Mouse (Mus musculus): ENCODE measurements around the gene Lzts2.

Gene Lzts2

GRCm38 (mm10) chr19:45014335-45014971 is at the start of gene Lzts2:
Gene Lzts2 (plus strand): TSS chr19:45014414.
- no peak for DNase-seq

DNA sequence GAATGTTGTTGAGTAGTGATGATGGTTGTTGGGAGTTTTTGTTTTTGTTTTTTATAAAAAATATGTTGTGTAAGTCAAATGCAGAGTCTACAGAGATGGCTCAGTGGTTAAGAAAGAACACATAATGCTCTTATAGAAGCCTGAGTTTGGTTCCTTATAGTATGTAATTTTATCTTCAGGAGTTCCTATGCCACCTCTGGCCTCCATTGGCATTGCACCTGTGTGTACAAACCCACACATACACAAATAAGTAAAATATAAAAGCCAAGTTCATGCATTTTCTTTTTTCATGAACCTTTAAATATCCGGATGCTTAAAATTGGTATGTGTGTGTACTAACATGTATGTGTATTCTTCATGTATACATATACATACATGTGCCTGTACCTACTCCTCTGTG is 48.2 kb upstream of the Lzts2 start:
- no peak for DNase-seq

- DNase-seq = no peak
Measured at GRCm38 (mm10) chr19:44968329-44968728, 45.9 kb upstream of the Lzts2 start.

- no peak for DNase-seq
Measured at GRCm38 (mm10) chr19:44976636-44977035, 37.6 kb upstream of the Lzts2 start.

- no peak for DNase-seq
Measured at GRCm38 (mm10) chr19:44977148-44977547, 37.1 kb upstream of the Lzts2 start.

- no peak for DNase-seq
Measured at GRCm38 (mm10) chr19:44980787-44981186, 33.4 kb upstream of the Lzts2 start.

GRCm38 (mm10) chr19:44982477-44983115 is 31.6 kb upstream of the Lzts2 start:
- no peak for DNase-seq

GRCm38 (mm10) chr19:44983366-44983765 is 30.8 kb upstream of the Lzts2 start:
- DNase-seq = no peak

GRCm38 (mm10) chr19:44984420-44984819 is 29.8 kb upstream of the Lzts2 start:
- DNase-seq = no peak

- DNase-seq = no peak
Measured at GRCm38 (mm10) chr19:44985159-44985988, 28.8 kb upstream of the Lzts2 start.

GRCm38 (mm10) chr19:44987004-44987403 is 27.2 kb upstream of the Lzts2 start:
- DNase-seq = no peak

- DNase-seq = peak; percentile 54
Measured at GRCm38 (mm10) chr19:44987851-44988250, 26.4 kb upstream of the Lzts2 start.

- no peak for DNase-seq
Measured at GRCm38 (mm10) chr19:44988321-44988720, 25.9 kb upstream of the Lzts2 start.

- peak; percentile 40 for DNase-seq
Measured at GRCm38 (mm10) chr19:44988831-44989566, 25.2 kb upstream of the Lzts2 start, which contains the start of gene Sema4g. Gene Sema4g (plus strand): TSS chr19:44989101.

DNA sequence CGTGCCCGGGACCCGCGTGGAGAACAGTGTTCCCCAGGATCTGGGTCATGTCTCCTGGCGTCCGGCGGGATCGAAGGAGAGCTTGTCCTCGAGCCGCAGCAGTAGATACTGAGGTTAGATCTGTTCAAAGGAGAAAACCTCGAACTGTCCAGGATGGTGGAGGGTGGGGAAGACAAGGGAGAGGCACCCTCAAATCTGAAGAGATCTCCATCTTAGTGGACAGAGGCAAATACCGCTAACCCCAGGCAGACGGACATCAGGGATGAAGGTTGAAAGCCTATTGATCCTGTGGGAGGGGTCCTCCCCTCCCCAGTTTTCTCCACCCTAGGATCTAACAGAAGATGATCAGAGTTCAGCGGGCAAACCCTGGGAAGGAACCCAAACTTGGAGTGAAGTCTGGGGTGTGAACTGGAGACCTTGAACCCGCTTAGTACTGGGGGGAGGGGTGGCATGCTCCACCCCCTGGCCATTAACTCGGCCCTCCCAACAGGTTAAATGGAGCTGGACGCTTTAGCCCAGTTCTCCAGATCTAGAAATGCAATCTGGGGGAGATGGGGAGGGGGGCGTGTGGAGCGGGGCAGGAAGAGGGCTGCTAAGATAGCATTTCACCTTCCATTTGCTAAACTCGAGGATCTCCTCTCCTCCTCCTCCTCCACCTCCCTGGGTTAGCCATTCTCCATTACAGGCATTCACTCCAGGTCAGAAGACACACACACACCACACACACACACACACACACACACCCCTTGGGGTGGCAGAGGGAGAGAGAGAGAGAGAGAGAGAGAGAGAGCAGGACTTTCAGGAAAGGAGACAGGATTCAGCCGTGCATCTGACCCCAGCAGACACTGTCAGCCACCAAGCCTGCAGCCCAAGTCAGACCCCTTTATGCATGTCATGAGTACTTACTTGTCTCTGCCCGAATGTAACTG is 24.4 kb upstream of the Lzts2 start:
- no peak for DNase-seq

DNA sequence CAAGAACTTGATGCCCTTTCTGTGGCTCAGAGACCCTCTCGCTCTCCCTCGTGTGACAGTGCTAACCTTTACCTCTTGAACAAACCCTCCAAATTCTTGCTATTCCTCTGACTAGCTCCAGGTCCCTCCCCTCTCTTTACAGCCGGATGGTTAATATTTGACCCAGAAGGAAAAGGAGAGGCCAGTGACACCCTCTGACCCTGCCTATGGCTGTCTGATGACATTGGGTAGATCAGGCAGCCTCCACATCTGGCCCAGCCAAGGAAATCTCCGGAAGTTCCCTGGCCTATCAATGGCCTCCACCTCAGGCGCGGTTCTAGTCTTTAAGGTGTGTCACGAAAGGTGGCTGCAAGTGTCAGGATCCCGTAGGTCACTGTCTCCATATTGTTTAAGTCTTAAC is 23.2 kb upstream of the Lzts2 start:
- no peak for DNase-seq

DNA sequence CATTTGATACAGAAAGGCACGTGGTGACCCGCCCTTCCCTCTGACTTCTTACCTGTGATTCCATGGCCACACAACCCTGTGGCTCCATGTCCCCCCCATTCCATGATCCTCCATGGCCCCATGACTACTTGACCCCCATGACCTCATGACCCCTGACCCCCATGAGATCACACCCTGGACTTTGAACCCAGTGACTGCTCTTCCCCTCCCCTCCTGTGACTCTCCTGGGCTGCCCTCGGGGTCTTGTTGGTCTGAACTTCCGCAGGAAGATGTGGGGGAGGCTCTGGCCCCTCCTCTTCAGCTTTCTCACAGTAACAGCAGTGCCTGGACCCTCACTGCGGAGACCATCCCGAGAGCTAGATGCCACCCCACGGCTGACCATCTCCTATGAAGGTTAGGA is 22.0 kb upstream of the Lzts2 start:
- no peak for DNase-seq

DNA sequence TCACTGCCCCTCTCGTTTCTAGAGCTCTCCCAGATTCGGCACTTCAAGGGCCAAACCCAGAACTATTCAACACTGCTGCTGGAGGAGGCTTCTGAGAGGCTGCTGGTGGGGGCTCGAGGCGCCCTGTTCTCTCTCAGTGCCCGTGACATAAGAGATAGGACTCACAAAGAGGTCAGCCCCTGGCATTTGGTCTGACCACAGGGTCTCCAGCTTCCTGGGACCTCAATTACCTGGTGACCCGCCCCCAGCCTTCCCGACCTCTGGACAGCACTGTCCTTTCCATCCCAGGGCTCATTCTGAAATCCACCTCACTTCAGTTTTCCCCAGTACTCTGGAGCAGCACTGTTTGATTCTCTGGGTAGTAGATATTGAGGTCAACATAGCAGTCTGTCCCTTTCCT is 21.5 kb upstream of the Lzts2 start:
- no peak for DNase-seq

DNA sequence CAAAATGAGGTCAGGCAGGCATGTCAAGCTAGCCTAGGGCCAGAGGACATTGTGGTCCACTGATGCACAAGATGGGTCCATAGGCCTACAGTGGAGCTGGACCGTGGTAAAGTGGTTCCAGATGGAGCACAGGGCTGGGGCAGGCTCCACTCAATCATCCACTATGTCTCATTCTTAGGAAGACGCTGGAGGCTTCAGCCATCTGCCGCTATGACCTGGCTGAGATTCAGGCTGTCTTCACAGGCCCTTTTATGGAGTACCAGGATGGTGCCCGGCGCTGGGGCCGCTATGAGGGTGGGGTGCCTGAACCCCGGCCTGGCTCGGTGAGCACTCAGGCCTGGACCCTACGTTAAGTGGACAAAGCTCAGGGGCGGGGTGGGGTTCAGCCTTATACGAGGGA is 16.4 kb upstream of the Lzts2 start:
- DNase-seq = no peak

- DNase-seq = no peak
Measured at GRCm38 (mm10) chr19:44999647-45000046, 14.6 kb upstream of the Lzts2 start.

DNA sequence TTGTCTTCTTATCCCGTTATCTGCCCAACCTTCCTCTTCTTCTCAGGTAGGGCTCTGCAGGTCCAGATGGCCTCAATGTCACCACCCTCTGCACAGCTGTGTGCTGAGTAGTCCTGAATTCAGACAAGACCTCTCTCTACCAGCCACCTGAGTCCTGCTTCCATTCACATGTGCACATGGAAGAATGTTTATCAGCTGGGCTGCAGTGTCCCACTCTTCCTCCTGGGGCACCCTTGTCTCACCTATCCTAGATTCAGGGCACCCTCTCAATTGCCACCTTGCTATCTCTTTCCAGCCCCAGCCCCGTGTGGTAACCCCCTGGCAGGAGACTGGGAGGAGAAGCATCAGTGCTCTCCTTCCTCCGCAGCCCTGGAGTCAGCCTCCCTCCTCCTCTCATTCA is 11.9 kb upstream of the Lzts2 start:
- DNase-seq = no peak
